Mouse (Mus musculus) spleen, postnatal 4 days (tissue): ENCODE results near the gene Fam69b.
A peak's percentile ranks its signal among the peaks of the same experiment; 100 is the strongest.

Experiments used
- DNase-seq, 2 experiments: peaks; one replicate each; pipeline ENCODE4 v3.0.0; 2022; ENCODE audit warnings: low spot score in 2 of 2

Gene Fam69b

GRCm38 (mm10) chr2:26627921-26628739 lies at the start of gene Fam69b:
Gene Fam69b, plus strand, starts transcription at chr2:26628457.
- peak in 1 of 2 experiments; percentile 27 for DNase-seq

GRCm38 (mm10) chr2:26579714-26580113 lies 48.5 kb upstream of the Fam69b start, which contains the start of gene Egfl7:
Gene Egfl7, plus strand, starts transcription at chr2:26580014.
- no peak for DNase-seq

- no peak for DNase-seq
Observed at GRCm38 (mm10) chr2:26580751-26581150, 47.5 kb upstream of the Fam69b start.

- DNase-seq: no peak
Observed at GRCm38 (mm10) chr2:26582203-26582602, 46.1 kb upstream of the Fam69b start.

- DNase-seq: no peak
Observed at GRCm38 (mm10) chr2:26582741-26583140, 45.5 kb upstream of the Fam69b start.

GRCm38 (mm10) chr2:26583640-26584039 lies 44.6 kb upstream of the Fam69b start:
- no peak for DNase-seq

- DNase-seq: no peak
Observed at GRCm38 (mm10) chr2:26585713-26586112, 42.5 kb upstream of the Fam69b start.

GRCm38 (mm10) chr2:26586294-26587043 lies 41.8 kb upstream of the Fam69b start, which contains the start of gene Gm20532:
Gene Gm20532, plus strand, starts transcription at chr2:26586639.
- peak; percentile 59 to 84 for DNase-seq

GRCm38 (mm10) chr2:26587044-26587405 lies 41.2 kb upstream of the Fam69b start:
- DNase-seq: no peak

GRCm38 (mm10) chr2:26588573-26588972 lies 39.7 kb upstream of the Fam69b start:
- DNase-seq: no peak

- no peak for DNase-seq
Observed at GRCm38 (mm10) chr2:26589284-26589683, 39.0 kb upstream of the Fam69b start.

- no peak for DNase-seq
Observed at GRCm38 (mm10) chr2:26590282-26590681, 38.0 kb upstream of the Fam69b start.

- DNase-seq: no peak
Observed at GRCm38 (mm10) chr2:26590962-26591361, 37.3 kb upstream of the Fam69b start.

GRCm38 (mm10) chr2:26591416-26591815 lies 36.8 kb upstream of the Fam69b start:
- DNase-seq: no peak

GRCm38 (mm10) chr2:26593211-26594021 lies 34.8 kb upstream of the Fam69b start:
- no peak for DNase-seq

GRCm38 (mm10) chr2:26594022-26594346 lies 34.3 kb upstream of the Fam69b start:
- peak; percentile 67 to 83 for DNase-seq

- no peak for DNase-seq
Observed at GRCm38 (mm10) chr2:26594461-26594933, 33.8 kb upstream of the Fam69b start.

- no peak for DNase-seq
Observed at GRCm38 (mm10) chr2:26594934-26595724, 33.1 kb upstream of the Fam69b start.

GRCm38 (mm10) chr2:26595725-26596435 lies 32.4 kb upstream of the Fam69b start:
- no peak for DNase-seq

GRCm38 (mm10) chr2:26596898-26597297 lies 31.4 kb upstream of the Fam69b start:
- no peak for DNase-seq
